In genomic region chr9:88335839-88336238, GRCm38 (mm10) we compare ENCODE assay signal across 13 mouse cellular contexts.
"Had no signal": no experiment of that assay in that cellular context is flagged by ENCODE, and none has a peak within 500 bp of the region (broad histone marks: within the 10 kb centered on the region; RNA-seq: fewer than 3 reads in every experiment).

No protein-coding gene starts in this region.

- H3K9me3 ChIP-seq: midbrain, embryonic 10.5 days; midbrain, embryonic 12.5 days; neural tube, embryonic 12.5 days had no signal

- H3K27me3 ChIP-seq: neural tube, embryonic 12.5 days had no signal

- H3K27ac ChIP-seq: midbrain, embryonic 10.5 days; midbrain, embryonic 12.5 days; neural tube, embryonic 12.5 days had no signal

- H3K36me3 ChIP-seq: midbrain, embryonic 10.5 days; midbrain, embryonic 12.5 days; neural tube, embryonic 12.5 days had no signal

- DNase-seq: lung, adult 18-20 months; lung, embryonic 14.5 days; lung, postnatal 10 days; lung, postnatal 4 days; midbrain, embryonic 14.5 days; right cerebral cortex, postnatal 14 days; thymus, adult 2 months; thymus, postnatal 25 days; thymus, postnatal 4 days had no signal

- H3K4me2 ChIP-seq: lung, embryonic 14.5 days; midbrain, embryonic 12.5 days; neural tube, embryonic 12.5 days had no signal

- ATAC-seq: midbrain, embryonic 16.5 days had no signal

- H3K9ac ChIP-seq: lung, embryonic 14.5 days; midbrain, embryonic 12.5 days; neural tube, embryonic 12.5 days had no signal

- H3K4me3 ChIP-seq: midbrain, embryonic 10.5 days; midbrain, embryonic 12.5 days; neural tube, embryonic 12.5 days had no signal
